Mouse (Mus musculus): ENCODE data around the gene Thbs1. TPM values are rescaled to one million over a fixed set of nuclear protein-coding genes. Genes with fewer than 3 reads are reported as not detected.

The Thbs1 gene
- polyA plus RNA-seq, 1 experiment: 0.07 TPM

DNA sequence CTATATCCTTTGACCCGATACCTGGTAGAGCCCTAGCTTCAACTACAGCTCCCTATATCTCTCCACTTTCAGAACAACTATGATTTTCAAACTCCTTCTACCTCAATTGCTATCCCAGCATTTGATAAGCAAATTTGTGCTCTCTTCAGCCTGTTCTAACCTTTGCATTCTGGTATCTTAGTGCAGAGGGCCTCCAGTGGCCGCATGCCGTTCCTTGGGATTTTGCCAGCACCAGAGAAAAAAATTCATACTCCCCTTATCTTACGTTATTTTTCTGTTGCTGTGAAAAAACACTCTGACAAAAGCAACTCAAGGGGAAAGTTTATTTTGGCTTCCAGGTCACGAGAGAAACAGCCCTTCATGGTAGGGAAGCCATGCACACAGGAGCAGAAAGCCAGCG is 28.0 kb upstream of the Thbs1 start:
- no peaks in the 10 kb centered on the region for H3K9me3 ChIP-seq (ENCODE audit: control insufficient read depth, low read length)
- no peak overlapping the region for H3K4me3 ChIP-seq (replicated peaks)
- no peak for TF ChIP-seq GATA1 (IDR thresholded peaks at IDR 0.05; ENCODE audit: low read length)
- TF ChIP-seq TAL1 (IDR thresholded peaks at IDR 0.05; ENCODE audit: low read length): no peak
- no peaks in the 10 kb centered on the region for H3K36me3 ChIP-seq (ENCODE audit: control insufficient read depth)
- H3K4me1 ChIP-seq (ENCODE audit: control insufficient read depth): no peaks in the 10 kb centered on the region
- no peaks in the 10 kb centered on the region for H3K27me3 ChIP-seq (ENCODE audit: control insufficient read depth)

DNA sequence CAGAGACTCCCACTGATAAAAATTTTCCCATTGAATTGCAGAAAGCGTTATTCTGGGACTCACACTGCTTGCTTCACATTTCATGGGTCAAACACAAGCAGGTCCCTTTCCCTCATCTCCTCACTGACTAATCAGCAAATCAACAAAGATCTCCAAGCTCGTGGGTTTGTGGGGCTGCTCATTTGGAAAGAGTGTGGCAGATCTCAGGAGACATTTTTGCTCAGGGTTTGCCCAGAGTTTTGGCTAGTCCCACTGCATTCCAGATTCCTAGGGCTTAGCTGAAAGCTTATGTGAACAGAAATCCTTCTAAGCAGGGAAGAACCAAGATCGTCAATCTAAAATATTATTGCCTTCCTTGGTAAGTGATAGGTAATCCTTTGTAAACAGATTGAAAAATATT is 27.0 kb upstream of the Thbs1 start:
- Histone ChIP-seq H3K4me1 (ENCODE audit: control insufficient read depth) (no peaks in the 10 kb centered on the region), H3K27me3 (ENCODE audit: control insufficient read depth) (no peaks in the 10 kb centered on the region), H3K9me3 (ENCODE audit: control insufficient read depth, low read length) (no peaks in the 10 kb centered on the region), H3K4me3 (replicated peaks) (no peak overlapping the region), H3K36me3 (ENCODE audit: control insufficient read depth) (no peaks in the 10 kb centered on the region)
- TF ChIP-seq GATA1 (IDR thresholded peaks at IDR 0.05; ENCODE audit: low read length) (no peak), TAL1 (IDR thresholded peaks at IDR 0.05; ENCODE audit: low read length) (no peak)

DNA sequence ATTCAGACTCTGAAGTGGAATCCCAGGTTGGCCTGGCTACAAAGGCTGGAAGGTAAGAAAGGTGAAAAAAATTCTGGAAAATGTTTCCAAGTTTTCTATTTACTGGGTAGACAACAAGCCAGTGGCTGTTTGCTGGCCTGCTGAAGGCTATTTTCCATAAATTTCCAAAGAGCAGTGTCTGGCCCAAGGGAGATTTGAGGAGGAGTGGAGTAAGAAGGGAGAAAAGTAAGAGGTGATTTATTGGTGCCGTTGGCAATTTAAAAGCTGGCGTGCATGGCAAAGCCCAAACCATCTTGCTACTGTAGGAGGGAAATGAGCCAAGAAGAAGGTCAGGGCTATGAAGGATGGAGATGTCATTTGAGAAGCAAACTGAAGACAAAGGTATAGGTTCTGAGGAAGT is 26.0 kb upstream of the Thbs1 start:
- Histone ChIP-seq H3K4me1 (ENCODE audit: control insufficient read depth) (no peaks in the 10 kb centered on the region), H3K4me3 (replicated peaks) (no peak overlapping the region), H3K9me3 (ENCODE audit: control insufficient read depth, low read length) (no peaks in the 10 kb centered on the region), H3K36me3 (ENCODE audit: control insufficient read depth) (no peaks in the 10 kb centered on the region), H3K27me3 (ENCODE audit: control insufficient read depth) (no peaks in the 10 kb centered on the region)
- no peak for TF ChIP-seq TAL1 (IDR thresholded peaks at IDR 0.05; ENCODE audit: low read length)

DNA sequence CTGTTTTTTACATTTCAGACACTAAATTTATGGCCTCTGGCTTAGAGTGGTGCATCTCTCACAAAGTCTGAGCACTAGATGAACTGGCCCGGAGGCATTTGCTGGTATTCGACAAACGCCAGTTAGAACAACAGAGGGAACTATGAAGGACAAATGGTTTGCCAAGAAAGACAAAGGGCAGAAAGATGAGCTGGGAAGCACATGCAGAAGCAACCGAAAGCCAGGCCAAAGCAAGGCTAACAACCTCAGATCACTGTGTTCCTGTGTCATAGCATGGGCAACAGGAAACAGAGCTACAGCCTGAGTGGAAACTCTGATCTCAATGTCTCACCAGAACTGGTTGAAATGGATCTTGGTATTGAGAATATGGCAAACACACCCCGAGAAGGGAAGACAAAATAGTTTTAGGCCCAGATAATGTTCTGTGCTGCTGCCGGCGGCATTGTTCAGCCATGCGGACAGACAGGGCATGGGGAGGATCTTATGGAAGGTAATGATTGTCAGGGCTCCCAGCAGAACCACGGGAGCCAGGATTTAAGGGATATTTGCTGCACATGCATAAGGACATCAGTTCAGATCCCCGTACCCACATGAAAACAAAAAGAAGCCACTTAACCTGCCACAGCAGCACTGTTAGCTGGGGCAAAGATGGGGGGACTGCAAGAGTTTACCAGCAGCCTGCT is 24.5 kb upstream of the Thbs1 start:
- Histone ChIP-seq H3K9me3 (ENCODE audit: control insufficient read depth, low read length) (no peaks in the 10 kb centered on the region), H3K27me3 (ENCODE audit: control insufficient read depth) (no peaks in the 10 kb centered on the region), H3K36me3 (ENCODE audit: control insufficient read depth) (no peaks in the 10 kb centered on the region), H3K4me1 (ENCODE audit: control insufficient read depth) (no peaks in the 10 kb centered on the region), H3K4me3 (replicated peaks) (no peak overlapping the region)
- no peak for TF ChIP-seq TAL1 (IDR thresholded peaks at IDR 0.05; ENCODE audit: low read length)
- no peak for TF ChIP-seq GATA1 (IDR thresholded peaks at IDR 0.05; ENCODE audit: low read length)

DNA sequence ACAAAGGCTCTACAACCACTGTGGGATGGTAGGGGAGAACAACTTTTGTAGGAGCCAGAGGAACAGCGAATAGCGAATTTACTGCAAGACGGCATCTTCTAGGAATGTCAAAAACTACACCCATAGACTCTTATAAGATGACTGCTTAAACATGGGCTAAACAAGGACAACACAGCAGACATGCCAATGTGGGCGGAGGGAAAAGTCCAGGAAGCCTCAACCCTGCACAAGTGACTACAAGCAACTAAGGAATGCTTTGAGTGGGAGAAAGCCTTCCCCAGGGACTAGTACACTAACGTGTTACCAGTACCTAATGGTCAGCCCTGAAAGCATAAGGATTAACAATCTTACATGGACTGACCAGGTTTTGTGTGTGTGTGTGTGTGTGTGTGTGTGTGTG is 20.4 kb upstream of the Thbs1 start:
- Histone ChIP-seq H3K27me3 (ENCODE audit: control insufficient read depth) (no peaks in the 10 kb centered on the region), H3K9me3 (ENCODE audit: control insufficient read depth, low read length) (no peaks in the 10 kb centered on the region), H3K36me3 (ENCODE audit: control insufficient read depth) (no peaks in the 10 kb centered on the region), H3K4me3 (replicated peaks) (no peak overlapping the region), H3K4me1 (ENCODE audit: control insufficient read depth) (no peaks in the 10 kb centered on the region)
- TF ChIP-seq GATA1 (IDR thresholded peaks at IDR 0.05; ENCODE audit: low read length) (no peak), TAL1 (IDR thresholded peaks at IDR 0.05; ENCODE audit: low read length) (no peak)

DNA sequence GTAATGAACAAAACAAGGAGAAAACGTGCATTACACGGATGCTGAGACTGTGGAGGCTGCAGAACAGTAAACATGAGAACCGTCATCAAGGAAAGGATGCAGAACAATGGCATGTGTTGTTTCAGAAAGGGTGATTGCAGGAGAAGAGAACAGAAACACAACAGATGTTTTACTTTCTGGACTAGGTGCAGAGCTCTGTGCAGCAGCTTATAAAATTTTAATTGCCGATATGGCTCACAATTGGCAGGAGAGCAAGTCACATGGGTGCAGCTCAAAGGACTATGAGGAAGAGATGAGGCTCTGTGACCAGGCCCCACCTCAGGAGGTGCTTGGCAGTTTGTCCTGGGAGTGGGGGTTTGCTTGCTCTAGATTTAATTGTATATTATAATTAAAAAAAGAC is 12.6 kb upstream of the Thbs1 start:
- H3K36me3 ChIP-seq (ENCODE audit: control insufficient read depth): no peaks in the 10 kb centered on the region

DNA sequence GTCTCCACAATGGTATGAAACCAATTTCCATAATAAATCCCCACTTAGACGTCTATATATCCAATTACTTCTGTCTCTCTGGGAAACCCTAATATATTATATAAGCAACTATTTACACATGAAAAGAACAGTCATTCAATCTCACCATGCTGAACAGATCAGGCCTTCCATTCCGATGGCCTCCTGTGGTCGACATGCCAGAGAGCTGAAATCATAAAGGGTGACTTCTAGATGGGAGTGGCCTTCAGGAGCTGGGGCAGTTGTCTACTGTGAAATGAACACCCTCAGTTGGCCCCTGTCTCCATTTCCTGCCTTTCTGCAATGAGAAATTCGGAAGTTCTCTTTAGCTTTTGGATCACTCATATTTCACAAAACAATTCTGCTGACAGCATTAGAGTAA is 9.5 kb upstream of the Thbs1 start:
- H3K27me3 ChIP-seq (ENCODE audit: control insufficient read depth): no peaks in the 10 kb centered on the region
- TF ChIP-seq GATA1 (IDR thresholded peaks at IDR 0.05; ENCODE audit: low read length) (no peak), TAL1 (IDR thresholded peaks at IDR 0.05; ENCODE audit: low read length) (no peak)
- H3K4me1 ChIP-seq (ENCODE audit: control insufficient read depth): no peaks in the 10 kb centered on the region

More for the DNA sequence above, 12.6 kb upstream of the Thbs1 start:
- no peaks in the 10 kb centered on the region for H3K9me3 ChIP-seq (ENCODE audit: control insufficient read depth, low read length)
- no peak overlapping the region for H3K4me3 ChIP-seq (replicated peaks)
- no peaks in the 10 kb centered on the region for H3K27me3 ChIP-seq (ENCODE audit: control insufficient read depth)
- TF ChIP-seq TAL1 (IDR thresholded peaks at IDR 0.05; ENCODE audit: low read length) (no peak), GATA1 (IDR thresholded peaks at IDR 0.05; ENCODE audit: low read length) (no peak)
- H3K4me1 ChIP-seq (ENCODE audit: control insufficient read depth): no peaks in the 10 kb centered on the region

DNA sequence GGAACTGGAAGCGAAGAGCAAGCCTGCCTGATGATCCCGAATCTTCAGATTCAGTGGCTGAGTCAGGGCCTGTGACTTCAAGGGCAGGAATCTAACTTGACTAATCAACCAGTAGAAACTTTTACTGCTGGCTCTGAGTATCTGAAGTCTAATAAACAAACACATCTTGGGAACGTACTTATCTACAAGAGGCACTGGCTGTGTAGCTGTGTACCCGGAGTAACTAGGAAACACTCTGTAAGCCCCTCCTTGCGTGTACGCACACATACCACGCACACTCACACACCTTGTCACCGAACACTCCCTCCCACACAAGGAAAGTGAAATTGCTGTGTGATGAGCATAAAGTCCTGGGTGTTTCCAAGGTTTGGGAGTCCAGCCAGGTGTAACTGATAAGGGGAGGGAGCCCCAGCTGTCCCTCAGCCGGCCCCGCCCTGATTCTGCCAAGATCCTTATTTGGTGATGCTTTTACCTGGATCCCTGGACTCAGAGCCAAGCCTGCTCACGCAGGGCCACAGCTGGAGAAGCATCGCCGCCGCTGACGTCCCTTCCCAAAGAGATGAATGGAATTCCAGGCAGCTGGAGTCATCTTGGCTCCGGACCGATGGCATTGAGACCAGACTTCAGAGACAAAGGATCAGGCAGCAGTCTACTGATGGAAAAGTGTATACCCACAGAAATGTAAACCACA is 1.3 kb upstream of the Thbs1 start:
- peaks cover 21% of the 10 kb centered on the region for H3K27me3 ChIP-seq (ENCODE audit: control insufficient read depth)
- TF ChIP-seq TAL1 (IDR thresholded peaks at IDR 0.05; ENCODE audit: low read length) (no peak), GATA1 (IDR thresholded peaks at IDR 0.05; ENCODE audit: low read length) (no peak)
- H3K9me3 ChIP-seq (ENCODE audit: control insufficient read depth, low read length): no peaks in the 10 kb centered on the region
- no peaks in the 10 kb centered on the region for H3K36me3 ChIP-seq (ENCODE audit: control insufficient read depth)
- H3K4me3 ChIP-seq (replicated peaks): no peak overlapping the region
- peaks cover 3% of the 10 kb centered on the region for H3K4me1 ChIP-seq (ENCODE audit: control insufficient read depth)

More for the DNA sequence above, 9.5 kb upstream of the Thbs1 start:
- Histone ChIP-seq H3K4me3 (replicated peaks) (no peak overlapping the region), H3K9me3 (ENCODE audit: control insufficient read depth, low read length) (no peaks in the 10 kb centered on the region), H3K36me3 (ENCODE audit: control insufficient read depth) (no peaks in the 10 kb centered on the region)

DNA sequence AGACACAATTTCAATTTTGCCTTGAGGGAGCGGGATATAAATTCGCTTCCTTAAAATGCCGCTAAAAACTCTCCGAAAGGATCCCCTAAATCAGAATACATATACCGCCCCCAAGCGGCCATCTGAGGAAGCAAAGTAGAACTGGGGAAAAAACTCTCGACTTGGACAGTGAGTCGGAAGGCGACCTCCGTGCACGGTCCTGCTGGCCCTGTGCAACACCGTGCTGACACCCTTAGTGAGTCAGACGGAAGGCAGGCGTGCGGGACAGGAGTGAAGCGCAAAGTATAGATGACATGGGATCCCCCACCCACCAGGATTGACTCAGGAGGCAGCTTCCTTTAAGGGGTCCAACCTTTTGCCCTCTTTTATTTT is 574 bp upstream of the Thbs1 start:
- TF ChIP-seq TAL1 (IDR thresholded peaks at IDR 0.05; ENCODE audit: low read length) (no peak), GATA1 (IDR thresholded peaks at IDR 0.05; ENCODE audit: low read length) (no peak)
- Histone ChIP-seq H3K27me3 (ENCODE audit: control insufficient read depth) (peaks cover 21% of the 10 kb centered on the region), H3K4me3 (replicated peaks) (peak overlapping the region; percentile 18), H3K36me3 (ENCODE audit: control insufficient read depth) (no peaks in the 10 kb centered on the region), H3K4me1 (ENCODE audit: control insufficient read depth) (peaks cover 3% of the 10 kb centered on the region), H3K9me3 (ENCODE audit: control insufficient read depth, low read length) (no peaks in the 10 kb centered on the region)

Data from erythroblast, embryonic 14.5 days (primary cell).